Mouse (Mus musculus) ovary, postnatal 36 days (tissue): ENCODE results near the gene Snph.
A peak's percentile ranks its signal among the peaks of the same experiment; 100 is the strongest.

Source experiments
- DNase-seq: peaks from one replicate; pipeline ENCODE4 v3.0.0; 2022; ENCODE audit warnings: low spot score, mixed read lengths

Gene Snph

GRCm38 (mm10) chr2:151602106-151602505 lies 30.3 kb downstream of the Snph start:
- DNase-seq: no peak

- no peak for DNase-seq
Observed at GRCm38 (mm10) chr2:151598068-151598467, 34.3 kb downstream of the Snph start.

- DNase-seq: no peak
Observed at GRCm38 (mm10) chr2:151587306-151587705, 45.1 kb downstream of the Snph start.

GRCm38 (mm10) chr2:151586807-151587206 lies 45.6 kb downstream of the Snph start:
- no peak for DNase-seq

- DNase-seq: no peak
Observed at GRCm38 (mm10) chr2:151585934-151586333, 46.5 kb downstream of the Snph start.

GRCm38 (mm10) chr2:151580945-151581344 lies 51.4 kb downstream of the Snph start:
- DNase-seq: no peak

- no peak for DNase-seq
Observed at GRCm38 (mm10) chr2:151579183-151579582, 53.2 kb downstream of the Snph start.

GRCm38 (mm10) chr2:151575699-151576389 lies 56.5 kb downstream of the Snph start:
- DNase-seq: peak; percentile 84

- no peak for DNase-seq
Observed at GRCm38 (mm10) chr2:151575119-151575698, 57.2 kb downstream of the Snph start.

- no peak for DNase-seq
Observed at GRCm38 (mm10) chr2:151574607-151575006, 57.8 kb downstream of the Snph start.

GRCm38 (mm10) chr2:151573667-151574066 lies 58.7 kb downstream of the Snph start:
- no peak for DNase-seq

- DNase-seq: no peak
Observed at GRCm38 (mm10) chr2:151571873-151572700, 60.3 kb downstream of the Snph start, which contains the start of gene Sdcbp2. Sdcbp2 (plus strand) TSS chr2:151572622.

GRCm38 (mm10) chr2:151569452-151569851 lies 62.9 kb downstream of the Snph start:
- DNase-seq: no peak

- no peak for DNase-seq
Observed at GRCm38 (mm10) chr2:151566856-151567255, 65.5 kb downstream of the Snph start.

- DNase-seq: no peak
Observed at GRCm38 (mm10) chr2:151564986-151565385, 67.4 kb downstream of the Snph start.

- DNase-seq: no peak
Observed at GRCm38 (mm10) chr2:151564006-151564405, 68.4 kb downstream of the Snph start.

- no peak for DNase-seq
Observed at GRCm38 (mm10) chr2:151562930-151563921, 69.2 kb downstream of the Snph start.

GRCm38 (mm10) chr2:151549615-151550121 lies 82.7 kb downstream of the Snph start:
- no peak for DNase-seq

- no peak for DNase-seq
Observed at GRCm38 (mm10) chr2:151546571-151546970, 85.8 kb downstream of the Snph start.

- DNase-seq: no peak
Observed at GRCm38 (mm10) chr2:151544673-151545072, 87.7 kb downstream of the Snph start.
